Mouse (Mus musculus) kidney, adult 9 months (tissue): ENCODE data around the gene Myoz1.

Experiments
- DNase-seq: peaks from one replicate; pipeline ENCODE4 v3.0.0; 2022

Myoz1 gene

GRCm38 (mm10) chr14:20668154-20668810 is 11.9 kb upstream of the Myoz1 start, which contains the start of gene Synpo2l:
TSS of gene Synpo2l (minus strand) at chr14:20668354.
- peak; percentile 93 for DNase-seq

GRCm38 (mm10) chr14:20667469-20667868 is 11.1 kb upstream of the Myoz1 start:
- DNase-seq = no peak

GRCm38 (mm10) chr14:20664436-20664835 is 8.1 kb upstream of the Myoz1 start:
- no peak for DNase-seq

GRCm38 (mm10) chr14:20663601-20664000 is 7.3 kb upstream of the Myoz1 start:
- DNase-seq = no peak

- DNase-seq = no peak
These were observed 6.4 kb upstream of the Myoz1 start for GRCm38 (mm10) chr14:20662740-20663139.

GRCm38 (mm10) chr14:20661661-20662331 is 5.5 kb upstream of the Myoz1 start:
- peak; percentile 73 for DNase-seq

- peak; percentile 98 for DNase-seq
These were observed 4.7 kb upstream of the Myoz1 start for GRCm38 (mm10) chr14:20660827-20661660.

- no peak for DNase-seq
These were observed 3.3 kb upstream of the Myoz1 start for GRCm38 (mm10) chr14:20659687-20660086.

- DNase-seq = no peak
These were observed 2.6 kb upstream of the Myoz1 start for GRCm38 (mm10) chr14:20658902-20659301.

- peak; percentile 74 for DNase-seq
These were observed 2.0 kb upstream of the Myoz1 start for GRCm38 (mm10) chr14:20658326-20658725.

- no peak for DNase-seq
These were observed 609 bp downstream of the Myoz1 start for GRCm38 (mm10) chr14:20655731-20656130.

- no peak for DNase-seq
These were observed 1.5 kb downstream of the Myoz1 start for GRCm38 (mm10) chr14:20654690-20655421.

GRCm38 (mm10) chr14:20651722-20652256 is 4.6 kb downstream of the Myoz1 start:
- no peak for DNase-seq

- DNase-seq = no peak
These were observed 5.3 kb downstream of the Myoz1 start for GRCm38 (mm10) chr14:20651000-20651399.

- no peak for DNase-seq
These were observed 10.0 kb downstream of the Myoz1 start for GRCm38 (mm10) chr14:20646381-20646780.

- no peak for DNase-seq
These were observed 10.8 kb downstream of the Myoz1 start for GRCm38 (mm10) chr14:20645547-20645946.

- no peak for DNase-seq
These were observed 14.9 kb downstream of the Myoz1 start for GRCm38 (mm10) chr14:20641438-20641875.

- peak; percentile 98 for DNase-seq
These were observed 15.5 kb downstream of the Myoz1 start, which contains the start of gene Usp54 for GRCm38 (mm10) chr14:20640644-20641437. TSS of gene Usp54 (minus strand) at chr14:20641063.

- DNase-seq = no peak
These were observed 16.3 kb downstream of the Myoz1 start for GRCm38 (mm10) chr14:20639918-20640619.

- DNase-seq = no peak
These were observed 17.6 kb downstream of the Myoz1 start for GRCm38 (mm10) chr14:20638702-20639101.
